Mouse (Mus musculus): ENCODE measurements around the gene Il1r1. TPM values are rescaled to one million over a fixed set of nuclear protein-coding genes. Genes with fewer than 3 reads are reported as not detected.

Gene Il1r1
- polyA plus RNA-seq, 1 experiment, result 7.6 TPM

GRCm38 (mm10) chr1:40311123-40311522 is 86.2 kb downstream of the Il1r1 start:
- no peak for TF ChIP-seq E2F4 (IDR thresholded peaks at IDR 0.05; ENCODE audit: insufficient read depth)
- no peak for TF ChIP-seq MYOG (IDR thresholded peaks at IDR 0.05; ENCODE audit: control insufficient read depth in 1 of 3, insufficient read depth in 1 of 3, insufficient read length in 2 of 3, low read depth in 2 of 3)
- no peak for TF ChIP-seq USF1 (IDR thresholded peaks at IDR 0.05; ENCODE audit: low read depth)
- no peak for TF ChIP-seq POLR2A (IDR thresholded peaks at IDR 0.05; ENCODE audit: insufficient read length, low read depth)
- TF ChIP-seq SRF (IDR thresholded peaks at IDR 0.05; ENCODE audit: control insufficient read depth, insufficient read length, low read depth), result no peak
- no peak for TF ChIP-seq POLR2AphosphoS2 (IDR thresholded peaks at IDR 0.05; ENCODE audit: insufficient read length, low read depth)
- TF ChIP-seq MAX (IDR thresholded peaks at IDR 0.05; ENCODE audit: low read depth), result no peak
- no peak for TF ChIP-seq CEBPB (IDR thresholded peaks at IDR 0.05; ENCODE audit: insufficient read depth, poor library complexity, severe bottlenecking)
- Histone ChIP-seq H3ac (ENCODE audit: control insufficient read depth, insufficient read length) (no peak overlapping the region), H3K4me3 (no peak overlapping the region), H3K27me3 (ENCODE audit: control insufficient read depth, insufficient read depth, insufficient read length) (no peaks in the 10 kb centered on the region), H3K36me3 (ENCODE audit: control insufficient read depth, insufficient read depth) (peaks cover 19% of the 10 kb centered on the region), H3K4me2 (ENCODE audit: low read depth) (no peak overlapping the region), H3K79me2 (ENCODE audit: control insufficient read depth, insufficient read depth) (no peaks in the 10 kb centered on the region)

DNA sequence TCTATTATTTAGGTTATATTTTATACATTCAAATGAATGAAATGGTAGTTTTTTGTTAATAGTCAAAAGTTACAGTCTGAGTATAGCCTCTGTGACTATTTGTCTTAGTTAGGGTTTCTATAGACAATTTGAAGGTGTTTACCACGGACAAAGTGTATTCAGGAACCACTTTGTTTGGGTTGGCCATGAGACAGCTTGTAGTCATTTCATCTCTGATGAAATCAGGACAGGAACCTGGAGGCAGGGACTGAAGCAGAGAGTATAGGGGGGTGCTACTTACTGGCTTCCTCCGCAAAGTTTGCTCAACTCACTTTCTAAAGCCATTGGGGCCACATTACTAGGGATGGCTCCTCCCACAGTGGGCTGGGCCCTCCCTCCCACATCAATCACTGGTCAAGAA is 86.7 kb downstream of the Il1r1 start:
- peaks cover 19% of the 10 kb centered on the region for H3K36me3 ChIP-seq (ENCODE audit: control insufficient read depth, insufficient read depth)
- no peaks in the 10 kb centered on the region for H3K27me3 ChIP-seq (ENCODE audit: control insufficient read depth, insufficient read depth, insufficient read length)
- no peaks in the 10 kb centered on the region for H3K79me2 ChIP-seq (ENCODE audit: control insufficient read depth, insufficient read depth)
- no peak overlapping the region for H3ac ChIP-seq (ENCODE audit: control insufficient read depth, insufficient read length)
- no peak overlapping the region for H3K4me3 ChIP-seq
- H3K4me2 ChIP-seq (ENCODE audit: low read depth), result no peak overlapping the region
- no peak for TF ChIP-seq CEBPB (IDR thresholded peaks at IDR 0.05; ENCODE audit: insufficient read depth, poor library complexity, severe bottlenecking)
- no peak for TF ChIP-seq E2F4 (IDR thresholded peaks at IDR 0.05; ENCODE audit: insufficient read depth)
- TF ChIP-seq REST (IDR thresholded peaks at IDR 0.05; ENCODE audit: insufficient read depth, insufficient read length), result no peak
- no peak for TF ChIP-seq USF1 (IDR thresholded peaks at IDR 0.05; ENCODE audit: low read depth)
- TF ChIP-seq SRF (IDR thresholded peaks at IDR 0.05; ENCODE audit: control insufficient read depth, insufficient read length, low read depth), result no peak
- TF ChIP-seq MYOG (IDR thresholded peaks at IDR 0.05; ENCODE audit: control insufficient read depth in 1 of 3, insufficient read depth in 1 of 3, insufficient read length in 2 of 3, low read depth in 2 of 3), result no peak
- no peak for TF ChIP-seq TCF12 (IDR thresholded peaks at IDR 0.05; ENCODE audit: insufficient read depth, poor library complexity, severe bottlenecking)
- no peak for TF ChIP-seq TCF3 (IDR thresholded peaks at IDR 0.05; ENCODE audit: insufficient read length, low read depth)
- no peak for TF ChIP-seq POLR2AphosphoS2 (IDR thresholded peaks at IDR 0.05; ENCODE audit: insufficient read length, low read depth)
- TF ChIP-seq POLR2A (IDR thresholded peaks at IDR 0.05; ENCODE audit: insufficient read length, low read depth), result no peak
- no peak for TF ChIP-seq MYOD1 (IDR thresholded peaks at IDR 0.05; ENCODE audit: control insufficient read depth in 1 of 3, insufficient read length in 2 of 3, low read depth in 2 of 3)
- TF ChIP-seq MAX (IDR thresholded peaks at IDR 0.05; ENCODE audit: low read depth), result no peak

GRCm38 (mm10) chr1:40314016-40314415 is 89.1 kb downstream of the Il1r1 start:
- Histone ChIP-seq H3K79me2 (ENCODE audit: control insufficient read depth, insufficient read depth) (no peaks in the 10 kb centered on the region), H3K4me2 (ENCODE audit: low read depth) (no peak overlapping the region), H3ac (ENCODE audit: control insufficient read depth, insufficient read length) (no peak overlapping the region), H3K36me3 (ENCODE audit: control insufficient read depth, insufficient read depth) (peaks cover 19% of the 10 kb centered on the region), H3K4me3 (no peak overlapping the region), H3K27me3 (ENCODE audit: control insufficient read depth, insufficient read depth, insufficient read length) (no peaks in the 10 kb centered on the region)
- TF ChIP-seq MYOG (IDR thresholded peaks at IDR 0.05; ENCODE audit: control insufficient read depth in 1 of 3, insufficient read depth in 1 of 3, insufficient read length in 2 of 3, low read depth in 2 of 3) (no peak), TCF3 (IDR thresholded peaks at IDR 0.05; ENCODE audit: insufficient read length, low read depth) (no peak), POLR2AphosphoS2 (IDR thresholded peaks at IDR 0.05; ENCODE audit: insufficient read length, low read depth) (no peak), MAX (IDR thresholded peaks at IDR 0.05; ENCODE audit: low read depth) (no peak), MYOD1 (IDR thresholded peaks at IDR 0.05; ENCODE audit: control insufficient read depth in 1 of 3, insufficient read length in 2 of 3, low read depth in 2 of 3) (no peak), E2F4 (IDR thresholded peaks at IDR 0.05; ENCODE audit: insufficient read depth) (no peak), POLR2A (IDR thresholded peaks at IDR 0.05; ENCODE audit: insufficient read length, low read depth) (no peak), TCF12 (IDR thresholded peaks at IDR 0.05; ENCODE audit: insufficient read depth, poor library complexity, severe bottlenecking) (no peak), CEBPB (IDR thresholded peaks at IDR 0.05; ENCODE audit: insufficient read depth, poor library complexity, severe bottlenecking) (no peak), REST (IDR thresholded peaks at IDR 0.05; ENCODE audit: insufficient read depth, insufficient read length) (no peak), SRF (IDR thresholded peaks at IDR 0.05; ENCODE audit: control insufficient read depth, insufficient read length, low read depth) (no peak), USF1 (IDR thresholded peaks at IDR 0.05; ENCODE audit: low read depth) (no peak)

GRCm38 (mm10) chr1:40317657-40318056 is 92.8 kb downstream of the Il1r1 start:
- Histone ChIP-seq H3K4me2 (ENCODE audit: low read depth) (no peak overlapping the region), H3K4me3 (no peak overlapping the region), H3K79me2 (ENCODE audit: control insufficient read depth, insufficient read depth) (no peaks in the 10 kb centered on the region), H3ac (ENCODE audit: control insufficient read depth, insufficient read length) (no peak overlapping the region), H3K27me3 (ENCODE audit: control insufficient read depth, insufficient read depth, insufficient read length) (no peaks in the 10 kb centered on the region), H3K36me3 (ENCODE audit: control insufficient read depth, insufficient read depth) (peaks cover 9% of the 10 kb centered on the region)
- TF ChIP-seq TCF3 (IDR thresholded peaks at IDR 0.05; ENCODE audit: insufficient read length, low read depth) (no peak), CEBPB (IDR thresholded peaks at IDR 0.05; ENCODE audit: insufficient read depth, poor library complexity, severe bottlenecking) (no peak), E2F4 (IDR thresholded peaks at IDR 0.05; ENCODE audit: insufficient read depth) (no peak), POLR2A (IDR thresholded peaks at IDR 0.05; ENCODE audit: insufficient read length, low read depth) (no peak), REST (IDR thresholded peaks at IDR 0.05; ENCODE audit: insufficient read depth, insufficient read length) (no peak)

DNA sequence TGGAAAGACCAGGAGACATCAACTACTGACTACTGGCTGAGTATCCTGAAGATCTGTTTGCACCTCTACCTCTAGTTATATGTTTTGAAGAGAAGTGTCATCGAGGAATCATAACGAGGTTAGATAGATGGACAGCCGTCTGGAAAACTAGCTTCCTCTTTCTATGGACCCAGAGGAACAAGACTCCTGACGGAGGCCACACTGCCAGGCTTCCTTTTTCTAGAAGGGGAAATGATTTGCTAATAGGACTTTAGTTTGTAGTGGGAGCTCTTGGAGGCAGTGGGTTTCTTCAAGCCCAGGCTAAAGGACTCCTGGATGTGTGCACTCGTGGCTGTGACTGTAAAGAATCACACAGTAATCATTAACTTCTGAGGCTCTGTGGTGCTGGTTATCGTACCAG is 96.9 kb downstream of the Il1r1 start:
- Histone ChIP-seq H3K79me2 (ENCODE audit: control insufficient read depth, insufficient read depth) (no peaks in the 10 kb centered on the region), H3K27me3 (ENCODE audit: control insufficient read depth, insufficient read depth, insufficient read length) (no peaks in the 10 kb centered on the region), H3K4me2 (ENCODE audit: low read depth) (no peak overlapping the region), H3ac (ENCODE audit: control insufficient read depth, insufficient read length) (no peak overlapping the region), H3K36me3 (ENCODE audit: control insufficient read depth, insufficient read depth) (no peaks in the 10 kb centered on the region), H3K4me3 (no peak overlapping the region)
- no peak for TF ChIP-seq E2F4 (IDR thresholded peaks at IDR 0.05; ENCODE audit: insufficient read depth)
- TF ChIP-seq POLR2A (IDR thresholded peaks at IDR 0.05; ENCODE audit: insufficient read length, low read depth), result no peak
- no peak for TF ChIP-seq POLR2AphosphoS2 (IDR thresholded peaks at IDR 0.05; ENCODE audit: insufficient read length, low read depth)
- TF ChIP-seq TCF12 (IDR thresholded peaks at IDR 0.05; ENCODE audit: insufficient read depth, poor library complexity, severe bottlenecking), result no peak
- TF ChIP-seq MAX (IDR thresholded peaks at IDR 0.05; ENCODE audit: low read depth), result no peak
- no peak for TF ChIP-seq MYOG (IDR thresholded peaks at IDR 0.05; ENCODE audit: control insufficient read depth in 1 of 3, insufficient read depth in 1 of 3, insufficient read length in 2 of 3, low read depth in 2 of 3)
- TF ChIP-seq TCF3 (IDR thresholded peaks at IDR 0.05; ENCODE audit: insufficient read length, low read depth), result no peak
- no peak for TF ChIP-seq SRF (IDR thresholded peaks at IDR 0.05; ENCODE audit: control insufficient read depth, insufficient read length, low read depth)
- no peak for TF ChIP-seq USF1 (IDR thresholded peaks at IDR 0.05; ENCODE audit: low read depth)
- TF ChIP-seq REST (IDR thresholded peaks at IDR 0.05; ENCODE audit: insufficient read depth, insufficient read length), result no peak
- no peak for TF ChIP-seq CEBPB (IDR thresholded peaks at IDR 0.05; ENCODE audit: insufficient read depth, poor library complexity, severe bottlenecking)
- no peak for TF ChIP-seq MYOD1 (IDR thresholded peaks at IDR 0.05; ENCODE audit: control insufficient read depth in 1 of 3, insufficient read length in 2 of 3, low read depth in 2 of 3)

All from myocyte (in vitro differentiated cells).